Comparison of ENCODE assay signal across 16 mouse cellular contexts in genomic region chr3:107844499-107844898, GRCm38 (mm10). TPM values are rescaled to one million over a fixed set of nuclear protein-coding genes. Genes with fewer than 3 reads are reported as not detected.
DNase-seq lines count a peak whose midpoint lies in the region; TF ChIP-seq lines count a peak whose summit lies in the region.
"Had no signal": no experiment of that assay in that cellular context is flagged by ENCODE, and none has a peak within 500 bp of the region (broad histone marks: within the 10 kb centered on the region; RNA-seq: fewer than 3 reads in every experiment).

No protein-coding gene starts in this region.

- 0 out of 2 replicates have a peak overlapping the region, but pooled peaks have one; percentile 23 for H3K27ac ChIP-seq in layer of hippocampus, adult 2 months
- H3K27ac ChIP-seq: intestine, embryonic 15.5 days; macrophage had no signal

- no peak for TF ChIP-seq CTCF in layer of hippocampus, adult 2 months (conservative IDR thresholded peaks at IDR 0.05)
- TF ChIP-seq CTCF in C2C12 (IDR thresholded peaks at IDR 0.05; ENCODE audit: control insufficient read depth, insufficient read depth, insufficient read length), result no peak
- TF ChIP-seq CTCF in brain, embryonic 14.5 days (IDR thresholded peaks at IDR 0.05; ENCODE audit: borderline replicate concordance, extremely low read depth, insufficient read depth, insufficient read length), result no peak

- intact Hi-C loops in left cerebral cortex, postnatal 4 days (cut with DNase I), result no loop called here

- no peak overlapping the region for H3K4me3 ChIP-seq in layer of hippocampus, adult 2 months
- no peak overlapping the region for H3K4me3 ChIP-seq in C2C12 (ENCODE audit: insufficient read depth, poor library complexity, severe bottlenecking)
- H3K4me3 ChIP-seq: intestine, embryonic 15.5 days had no signal

- no peaks in the 10 kb centered on the region for H3K36me3 ChIP-seq in C2C12 (ENCODE audit: control insufficient read depth, insufficient read depth)
- H3K36me3 ChIP-seq: intestine, embryonic 15.5 days had no signal

- H3K79me2 ChIP-seq in C2C12 (ENCODE audit: control insufficient read depth, insufficient read depth), result no peaks in the 10 kb centered on the region

- H3K27me3 ChIP-seq in C2C12 (ENCODE audit: control insufficient read depth, insufficient read depth, insufficient read length), result no peaks in the 10 kb centered on the region
- H3K27me3 ChIP-seq: intestine, embryonic 15.5 days had no signal

- TF ChIP-seq POLR2A in brain, embryonic 14.5 days (IDR thresholded peaks at IDR 0.05; ENCODE audit: borderline replicate concordance, extremely low read depth, insufficient read depth, insufficient read length, poor library complexity, severe bottlenecking), result no peak

- DNase-seq in layer of hippocampus, adult 2 months (ENCODE audit: low spot score in 2 of 2), result no peak
- DNase-seq in layer of hippocampus, adult 9-10 months (ENCODE audit: low spot score), result no peak
- peak; percentile 49 for DNase-seq in brain, embryonic 14.5 days (ENCODE audit: low read depth)
- peak; percentile 71 for DNase-seq in fat pad, adult 2 months (ENCODE audit: extremely low read depth, low read depth, low spot score)
- DNase-seq in left cerebral cortex, postnatal 4 days, result no peak
- DNase-seq in embryo, embryonic 10.5 days (ENCODE audit: low spot score), result no peak
- DNase-seq: heart, adult 18-20 months; thymus, postnatal 36 days had no signal

- no peaks in the 10 kb centered on the region for H3K79me3 ChIP-seq in C2C12 (ENCODE audit: low read depth)

- no peak overlapping the region for H3ac ChIP-seq in C2C12 (ENCODE audit: control insufficient read depth, insufficient read length, low read depth)

TF ChIP-seq in C2C12, 6 proteins besides CTCF, POLR2A, EP300 and RAD21:
- TF ChIP-seq FOSL1 (IDR thresholded peaks at IDR 0.05; ENCODE audit: insufficient read depth, low read length, poor library complexity, severe bottlenecking) (no peak), MAX (IDR thresholded peaks at IDR 0.05) (peak; percentile 57)
TF ChIP-seq in C2C12: peak in this region for 1.

RNA-seq across cellular contexts. Expression of gene Eps8l3, which starts 32.5 kb away (rescaled TPM):
- total RNA-seq in layer of hippocampus, adult 2 months (2021), result not detected
- polyA plus RNA-seq in C2C12 (2012; fragmentation: generic; extraction: Trizol), result not detected
- polyA plus RNA-seq in brain, embryonic 14.5 days (2012; rRNA removed), result not detected in 2 replicates
- total RNA-seq in left cerebral cortex, postnatal 4 days (2021), result not detected
- total RNA-seq: adrenal gland, postnatal 4 days; heart, adult 18-20 months; heart, postnatal 10 days; left cerebral cortex, adult 18-20 months had no signal
- polyA plus RNA-seq: cortical plate, adult 2 months; frontal cortex, adult 2 months; macrophage had no signal

RNA-seq across cellular contexts. Expression of gene Gstm5, which starts 51.1 kb away (rescaled TPM):
- total RNA-seq in layer of hippocampus, adult 2 months (2021), result 100 to 1,000 TPM; 282 to 304 TPM
- polyA plus RNA-seq in C2C12 (2012; fragmentation: generic; extraction: Trizol), result 20.7 TPM
- 145 and 147 TPM in 2 replicates for polyA plus RNA-seq in brain, embryonic 14.5 days (2012; rRNA removed)
- 10 to 100 TPM; 80.6 to 81.3 TPM for total RNA-seq in left cerebral cortex, postnatal 4 days (2021)

Comparison
In these comparisons a context has a peak if more than half of its experiments do, and no peak if none do; other contexts are left out.
1. DNase-seq: peak in brain, embryonic 14.5 days (single experiment) and fat pad, adult 2 months (single experiment); none in layer of hippocampus, adult 2 months (0 of 2), layer of hippocampus, adult 9-10 months (single experiment), left cerebral cortex, postnatal 4 days (single experiment) and embryo, embryonic 10.5 days (single experiment).